Mouse (Mus musculus) liver, embryonic 12.5 days (tissue): Measurements from ENCODE around the gene Flt4. TPM values are rescaled to one million over a fixed set of nuclear protein-coding genes. Genes with fewer than 3 reads are reported as not detected.
"Not testable (repeated sequence)": the region's sequence is repeated elsewhere in the genome, so short reads cannot be mapped to it uniquely, and the experiment has no call there.

Experiments
- ATAC-seq: fragments of 200-750 bp; cut with Nextera tagmentation; 2 replicates; pipeline ENCODE4 v1.8.0; 2017; ENCODE audit warnings: moderate number of reproducible peaks, mild to moderate bottlenecking, moderate library complexity
- H3K27ac ChIP-seq: fragments of 300-500 bp; sonication (generic); 2 replicates; pipeline ENCODE4 v1.5.1; 2016; ENCODE audit warnings: mild to moderate bottlenecking
- H3K27me3 ChIP-seq: fragments of 300-500 bp; sonication (generic); replicated peaks from 2 replicates; pipeline ENCODE4 v1.6.1; 2016; ENCODE audit warnings: mild to moderate bottlenecking, moderate library complexity
- H3K36me3 ChIP-seq: fragments of 300-500 bp; sonication (generic); 2 replicates; pipeline ENCODE4 v1.6.1; 2016; ENCODE audit warnings: mild to moderate bottlenecking, moderate library complexity
- H3K4me1 ChIP-seq: fragments of 300-500 bp; sonication (generic); 2 replicates; pipeline ENCODE4 v1.6.1; 2016
- H3K4me2 ChIP-seq: fragments of 300-500 bp; sonication (generic); 2 replicates; pipeline ENCODE4 v1.6.1; 2016; ENCODE audit warnings: mild to moderate bottlenecking, moderate library complexity
- H3K4me3 ChIP-seq: fragments of 300-500 bp; sonication (generic); 2 replicates; pipeline ENCODE4 v1.5.1; 2016; ENCODE audit warnings: mild to moderate bottlenecking, moderate library complexity
- H3K9ac ChIP-seq: fragments of 300-500 bp; sonication (generic); 2 replicates; pipeline ENCODE4 v1.6.1; 2016; ENCODE audit warnings: mild to moderate bottlenecking, moderate library complexity
- H3K9me3 ChIP-seq: fragments of 300-500 bp; sonication (generic); replicated peaks from 2 replicates; pipeline ENCODE4 v1.6.1; 2016; ENCODE audit warnings: mild to moderate bottlenecking, moderate library complexity
- WGBS: fragments of 180-500 bp; shearing (Covaris S2); methylation state at CpG from one replicate; pipeline ENCODE4 v1.1.7; 2016; ENCODE audit not compliant: insufficient replicate concordance; 5-methylcytosine and 5-hydroxymethylcytosine counted together
- polyA plus RNA-seq: library from polyadenylated mRNA; unstranded; fragments of >200 nt; fragmentation: Nextera tagmentation; extraction: Ambion mirVana; gene quantifications from 2 replicates; pipeline ENCODE4 v1.2.1, GENCODE M21; 2016

Gene Flt4
- 4.7 and 4.8 TPM in 2 replicates for polyA plus RNA-seq

DNA sequence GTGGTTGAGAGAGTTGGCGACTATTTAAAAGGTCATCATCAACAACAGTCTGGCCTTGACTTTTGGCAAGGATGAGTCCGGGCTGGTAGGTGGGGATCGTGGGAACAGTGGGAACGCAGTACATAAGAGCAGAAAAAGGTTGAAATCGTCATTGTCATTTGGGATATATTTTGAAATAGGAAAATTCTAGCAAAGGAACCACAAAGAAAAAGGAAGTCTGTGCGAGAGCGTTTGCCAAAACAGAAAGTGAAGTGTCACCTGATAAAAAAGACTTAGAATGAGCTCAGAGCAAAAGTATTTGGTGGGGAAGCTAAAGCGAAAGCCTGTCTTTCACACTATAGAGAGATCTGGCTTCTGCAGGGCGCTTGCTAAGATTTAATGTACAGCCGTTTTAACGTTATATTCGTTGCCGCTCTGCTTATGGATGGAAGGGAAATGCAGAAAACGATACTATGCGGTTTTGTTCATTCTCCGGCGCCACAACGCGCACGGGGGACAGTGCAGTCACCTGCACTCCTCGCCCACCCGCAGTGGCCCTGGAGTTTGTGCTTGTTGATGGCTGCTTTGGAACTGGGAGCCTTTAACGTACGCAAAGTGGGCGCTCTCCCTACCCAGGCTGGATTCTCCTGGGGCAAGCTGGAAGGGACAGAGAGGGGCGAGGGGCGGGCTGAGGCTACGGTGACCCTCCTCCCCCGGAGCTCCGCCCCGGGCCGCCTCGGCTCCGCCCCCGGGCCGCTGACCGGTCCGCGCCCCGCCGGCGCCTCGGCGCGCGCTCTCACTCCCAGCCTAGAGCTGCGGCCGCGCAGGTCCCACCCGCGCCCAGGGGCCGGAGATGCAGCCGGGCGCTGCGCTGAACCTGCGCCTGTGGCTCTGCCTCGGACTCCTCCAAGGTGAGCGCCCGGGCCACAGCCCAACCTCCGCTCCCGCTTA, at the start of gene Flt4:
TSS of gene Flt4 (plus strand) at position 326 of the 930 bp plus-strand sequence.
- Histone ChIP-seq H3K4me2 (peak within 1 kb of the TSS; percentile 66), H3K4me3 (peak within 1 kb of the TSS; percentile 51), H3K27me3 (peaks cover 75% of the 10 kb centered on the region)
- H3K36me3 ChIP-seq, H3K9me3 ChIP-seq, H3K27ac ChIP-seq, H3K4me1 ChIP-seq, H3K9ac ChIP-seq: not testable (repeated sequence)
- WGBS = 5% methylated on average over 49 of the region's 61 CpGs
- peak; percentile 59 for ATAC-seq

GRCm38 (mm10) chr11:49575054-49575453, 34.0 kb upstream of the Flt4 start:
- H3K27ac ChIP-seq, ATAC-seq, H3K9ac ChIP-seq, H3K4me3 ChIP-seq, H3K4me1 ChIP-seq, H3K27me3 ChIP-seq, H3K4me2 ChIP-seq, H3K9me3 ChIP-seq, H3K36me3 ChIP-seq: not testable (repeated sequence)
- WGBS = 12% methylated on average over 2 of the region's 2 CpGs

GRCm38 (mm10) chr11:49580452-49580851, 28.6 kb upstream of the Flt4 start:
- not testable (repeated sequence) for H3K27ac ChIP-seq, H3K9me3 ChIP-seq, H3K27me3 ChIP-seq, H3K4me3 ChIP-seq, H3K36me3 ChIP-seq, H3K4me1 ChIP-seq, ATAC-seq, H3K4me2 ChIP-seq, H3K9ac ChIP-seq
- 61% methylated on average over 8 of the region's 8 CpGs for WGBS

DNA sequence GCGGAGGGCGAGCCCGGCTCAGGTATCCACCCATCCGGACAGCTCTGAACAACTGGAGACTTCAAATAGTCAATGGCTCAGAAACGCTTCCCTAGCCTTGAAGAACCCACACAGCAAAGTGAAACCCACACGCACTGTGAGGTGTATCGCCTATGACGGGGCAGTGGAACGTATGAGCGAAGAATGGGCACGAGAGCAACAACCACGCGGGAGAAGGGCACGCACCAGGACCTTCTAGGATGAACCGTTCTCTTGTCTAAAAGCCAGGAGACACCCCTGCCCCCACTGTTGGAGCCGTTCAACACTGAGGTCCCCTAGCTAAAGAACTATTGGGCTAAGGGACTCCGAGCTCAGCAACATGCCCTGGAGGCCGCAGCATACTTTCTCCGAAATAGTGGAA, 18.9 kb upstream of the Flt4 start:
- no peak overlapping the region for H3K27ac ChIP-seq
- no peaks in the 10 kb centered on the region for H3K27me3 ChIP-seq
- no peaks in the 10 kb centered on the region for H3K4me1 ChIP-seq
- no peak overlapping the region for H3K4me3 ChIP-seq
- no peaks in the 10 kb centered on the region for H3K9me3 ChIP-seq
- no peak overlapping the region for H3K4me2 ChIP-seq
- WGBS = 81% methylated on average over 19 of the region's 19 CpGs
- H3K9ac ChIP-seq = no peak overlapping the region
- H3K36me3 ChIP-seq = no peaks in the 10 kb centered on the region
- ATAC-seq = no peak

DNA sequence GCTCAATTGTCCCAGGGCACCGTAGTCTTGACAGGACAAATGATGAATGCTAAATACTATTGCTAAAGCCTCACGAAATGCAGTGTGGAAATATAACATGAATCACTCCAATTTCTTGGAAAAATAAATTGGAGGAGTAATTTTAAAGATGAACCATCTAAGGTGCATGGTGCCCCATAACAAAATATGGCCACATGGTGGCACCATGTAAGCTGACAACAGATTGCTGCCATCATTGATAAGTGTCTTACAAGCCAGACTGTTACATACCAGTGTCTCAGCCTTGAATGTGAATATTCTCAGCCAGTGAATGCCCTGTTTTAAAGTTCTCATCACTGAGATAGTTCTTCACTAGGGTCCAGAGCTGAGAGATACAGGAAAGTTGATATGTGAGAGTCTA, 11.9 kb upstream of the Flt4 start:
- not testable (repeated sequence) for H3K4me3 ChIP-seq, H3K27me3 ChIP-seq, H3K27ac ChIP-seq, H3K9me3 ChIP-seq, H3K9ac ChIP-seq, H3K4me2 ChIP-seq, ATAC-seq, H3K4me1 ChIP-seq, H3K36me3 ChIP-seq
- WGBS = 59% methylated on average over 2 of the region's 2 CpGs

GRCm38 (mm10) chr11:49608306-49608705, 757 bp upstream of the Flt4 start:
- H3K9me3 ChIP-seq, H3K4me3 ChIP-seq, H3K4me1 ChIP-seq, H3K36me3 ChIP-seq, H3K4me2 ChIP-seq, H3K27ac ChIP-seq, ATAC-seq, H3K9ac ChIP-seq: not testable (repeated sequence)
- peaks cover 66% of the 10 kb centered on the region for H3K27me3 ChIP-seq
- WGBS = 75% methylated on average over 5 of the region's 5 CpGs

DNA sequence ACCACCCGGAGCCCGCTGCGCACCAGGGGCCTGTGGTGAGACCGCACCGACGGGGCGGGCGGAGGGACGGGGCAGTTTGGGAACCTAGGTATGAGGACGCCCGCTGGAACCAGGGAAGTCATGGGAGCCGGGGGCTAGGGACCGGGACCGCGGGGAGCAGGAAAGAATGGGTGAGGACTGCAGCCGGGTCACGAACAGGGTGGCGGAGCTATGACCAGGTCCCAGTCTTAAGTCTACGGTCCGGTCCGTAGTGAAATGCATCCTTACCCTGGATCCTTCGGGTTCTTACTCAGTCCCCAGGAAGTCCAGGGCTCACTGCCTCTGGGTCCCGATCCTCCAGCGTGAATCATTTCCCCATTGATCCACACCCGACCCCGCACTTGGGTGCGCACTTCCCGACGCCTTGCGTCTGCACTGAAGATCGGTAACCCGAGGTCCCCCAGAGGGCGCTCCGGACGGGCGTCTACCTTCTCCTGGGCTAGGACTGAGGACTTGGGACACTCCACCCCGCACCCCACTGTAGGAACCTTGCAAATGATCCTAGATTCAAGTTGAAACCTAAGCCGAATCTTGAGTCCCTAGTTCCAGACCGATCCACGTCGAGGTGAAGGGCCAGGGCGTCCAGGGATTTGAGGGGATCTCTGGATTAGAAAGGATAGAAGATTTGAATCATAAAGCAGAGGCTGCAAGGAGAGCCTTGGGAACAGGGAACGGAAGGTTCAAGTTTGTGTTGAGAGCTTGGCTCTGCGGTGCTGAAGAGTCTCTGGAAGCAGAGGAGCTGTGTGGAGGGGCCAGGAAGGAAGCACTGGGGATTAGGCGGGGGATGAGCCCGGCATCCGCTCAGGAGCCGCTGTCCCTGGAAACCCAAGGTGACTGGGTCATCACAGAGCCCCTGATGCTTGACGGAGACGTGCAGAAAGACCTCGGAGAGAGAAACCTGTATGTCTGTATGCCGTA, 1.1 kb downstream of the Flt4 start:
- peak; percentile 12; the same call in 1 of the 2 replicates for ATAC-seq

GRCm38 (mm10) chr11:49611349-49611748, 2.3 kb downstream of the Flt4 start:
- H3K4me2 ChIP-seq, ATAC-seq, H3K27ac ChIP-seq, H3K9me3 ChIP-seq, H3K4me3 ChIP-seq, H3K4me1 ChIP-seq, H3K36me3 ChIP-seq, H3K9ac ChIP-seq: not testable (repeated sequence)
- WGBS = 15% methylated on average over 3 of the region's 3 CpGs
- H3K27me3 ChIP-seq = peaks cover 92% of the 10 kb centered on the region

More for the DNA sequence above, 1.1 kb downstream of the Flt4 start:
- 2% methylated on average over 49 of the region's 52 CpGs for WGBS
- not testable (repeated sequence) for H3K9me3 ChIP-seq, H3K9ac ChIP-seq, H3K36me3 ChIP-seq, H3K4me1 ChIP-seq, H3K27ac ChIP-seq
- peak overlapping the region; percentile 51 for H3K4me3 ChIP-seq
- peaks cover 84% of the 10 kb centered on the region for H3K27me3 ChIP-seq
- peak overlapping the region; percentile 66 for H3K4me2 ChIP-seq

DNA sequence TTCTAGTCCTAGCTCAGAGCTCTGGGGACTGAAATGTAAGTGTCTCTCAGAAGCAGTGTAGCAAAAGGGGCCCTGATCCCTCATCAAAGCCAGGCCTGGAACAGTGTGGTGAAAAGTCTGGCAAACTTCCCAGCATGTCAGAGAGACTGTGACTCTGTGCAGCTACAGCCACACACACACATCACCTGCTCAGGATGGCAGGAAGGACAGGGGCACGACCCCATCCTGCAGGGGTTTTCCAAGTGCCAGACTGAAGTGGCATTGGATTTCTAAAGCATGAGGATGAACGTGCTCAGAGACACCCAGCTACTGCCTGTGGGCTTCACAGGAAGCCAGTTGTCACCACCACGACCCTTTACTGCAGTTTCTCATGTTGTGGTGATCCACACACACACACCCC, 3.1 kb downstream of the Flt4 start:
- 15% methylated on average over 3 of the region's 3 CpGs for WGBS

GRCm38 (mm10) chr11:49613349-49613748, 4.3 kb downstream of the Flt4 start:
- Histone ChIP-seq H3K36me3 (no peaks in the 10 kb centered on the region), H3K4me3 (no peak overlapping the region), H3K4me2 (peak overlapping the region; percentile 14; the same call in 1 of the 2 replicates), H3K9me3 (no peaks in the 10 kb centered on the region), H3K27me3 (peaks cover 88% of the 10 kb centered on the region), H3K4me1 (peaks cover 5% of the 10 kb centered on the region), H3K27ac (no peak overlapping the region), H3K9ac (no peak overlapping the region)
- peak; percentile 57 for ATAC-seq
- 4% methylated on average over 10 of the region's 10 CpGs for WGBS

More for the DNA sequence above, 3.1 kb downstream of the Flt4 start:
- H3K4me1 ChIP-seq = peaks cover 5% of the 10 kb centered on the region
- H3K4me3 ChIP-seq = no peak overlapping the region
- no peaks in the 10 kb centered on the region for H3K36me3 ChIP-seq
- ATAC-seq = no peak
- peaks cover 90% of the 10 kb centered on the region for H3K27me3 ChIP-seq
- H3K9me3 ChIP-seq = no peaks in the 10 kb centered on the region
- H3K4me2 ChIP-seq = no peak overlapping the region
- H3K27ac ChIP-seq = no peak overlapping the region
- H3K9ac ChIP-seq = no peak overlapping the region

GRCm38 (mm10) chr11:49615856-49616725, 7.0 kb downstream of the Flt4 start:
- no peak overlapping the region for H3K4me3 ChIP-seq
- no peak overlapping the region for H3K27ac ChIP-seq
- 67% methylated on average over 10 of the region's 10 CpGs for WGBS
- H3K9me3 ChIP-seq = no peaks in the 10 kb centered on the region
- H3K27me3 ChIP-seq = peaks cover 64% of the 10 kb centered on the region
- no peak for ATAC-seq
- H3K9ac ChIP-seq = no peak overlapping the region
- H3K36me3 ChIP-seq = no peaks in the 10 kb centered on the region
- H3K4me1 ChIP-seq = peaks cover 5% of the 10 kb centered on the region
- no peak overlapping the region for H3K4me2 ChIP-seq
